ENCODE assay signal across 8 mouse cellular contexts in genomic region chr4:97037693-97038348, GRCm38 (mm10).
A peak's percentile ranks its signal among the peaks of the same experiment; 100 is the strongest.
DNase-seq lines count a peak whose midpoint lies in the region; ATAC-seq and TF ChIP-seq lines count a peak whose summit lies in the region.

No protein-coding gene starts in this region.

- no peak overlapping the region for H3K9ac ChIP-seq in kidney, embryonic 15.5 days

- no peaks in the 10 kb centered on the region for H3K27me3 ChIP-seq in kidney, adult 2 months (replicated peaks; ENCODE audit: control insufficient read depth, insufficient read depth, low read length)
- no peaks in the 10 kb centered on the region for H3K27me3 ChIP-seq in kidney, embryonic 15.5 days

- no peaks in the 10 kb centered on the region for H3K4me1 ChIP-seq in kidney, adult 2 months (ENCODE audit: control insufficient read depth, insufficient read depth, low read length)
- H3K4me1 ChIP-seq in kidney, embryonic 15.5 days: no peaks in the 10 kb centered on the region

- no peaks in the 10 kb centered on the region for H3K36me3 ChIP-seq in kidney, adult 2 months (ENCODE audit: control insufficient read depth, insufficient read depth, low read length)
- H3K36me3 ChIP-seq in kidney, embryonic 15.5 days: no peaks in the 10 kb centered on the region

- no peak overlapping the region for H3K27ac ChIP-seq in kidney, adult 2 months (ENCODE audit: insufficient read depth, low read depth, low read length)
- no peak overlapping the region for H3K27ac ChIP-seq in kidney, embryonic 15.5 days

- H3K4me2 ChIP-seq in kidney, embryonic 15.5 days: no peak overlapping the region

- DNase-seq in kidney, adult 2 months: peak; percentile 21
- DNase-seq in cerebellum, adult 9-10 months: peak; percentile 36
- DNase-seq in frontal cortex, postnatal 14 days (ENCODE audit: low spot score in 2 of 2): peak; percentile 13 to 49
- DNase-seq in layer of hippocampus, adult 8-10 months (ENCODE audit: low spot score in 2 of 2): peak; percentile 40 to 64
- peak; percentile 24 for DNase-seq in lung, postnatal 14 days
- DNase-seq in right cerebral cortex, postnatal 36 days (ENCODE audit: low spot score in 2 of 2): peak; percentile 13 to 58

- H3K4me3 ChIP-seq in kidney, adult 2 months (ENCODE audit: insufficient read depth, low read depth, low read length): no peak overlapping the region
- H3K4me3 ChIP-seq in kidney, embryonic 15.5 days (replicated peaks): no peak overlapping the region

- H3K9me3 ChIP-seq in kidney, embryonic 15.5 days (replicated peaks): no peaks in the 10 kb centered on the region

- peak; percentile 75 for TF ChIP-seq CTCF in kidney, adult 2 months (conservative IDR thresholded peaks at IDR 0.05; ENCODE audit: insufficient read depth, insufficient read length, low read depth, low read length)

- ATAC-seq in kidney, embryonic 15.5 days (replicated peaks; ENCODE audit: low FRiP score): no peak
- ATAC-seq in erythroid progenitor cell, adult 5-6 weeks (replicated peaks; ENCODE audit: low FRiP score, poor library complexity, severe bottlenecking): no peak

- TF ChIP-seq POLR2A in kidney, adult 2 months (IDR thresholded peaks at IDR 0.05; ENCODE audit: low read depth, low read length): no peak

- WGBS in kidney, adult 2 months: 27% methylated on average over 2 of the region's 2 CpGs
- 45% methylated on average over 2 of the region's 2 CpGs for WGBS in kidney, embryonic 15.5 days
